Mouse (Mus musculus): ENCODE measurements around the gene Scrt2. TPM values are rescaled to one million over a fixed set of nuclear protein-coding genes. Genes with fewer than 3 reads are reported as not detected.
A peak's percentile ranks its signal among the peaks of the same experiment; 100 is the strongest.

Gene Scrt2
- polyA plus RNA-seq, 1 experiment from 2014 or later = 16.9 TPM

- H3K27ac ChIP-seq (ENCODE audit: low read length) = no peak overlapping the region
- WGBS = 70% methylated on average over 13 of the region's 13 CpGs
These were observed 20.4 kb downstream of the Scrt2 start for GRCm38 (mm10) chr2:152101761-152102160.

GRCm38 (mm10) chr2:152102369-152102768 is 21.0 kb downstream of the Scrt2 start:
- H3K27me3 ChIP-seq (replicated peaks; ENCODE audit: control insufficient read depth, insufficient read depth, low read length) = no peaks in the 10 kb centered on the region
- no peak overlapping the region for H3K9ac ChIP-seq (replicated peaks; ENCODE audit: low read depth, low read length)
- no peaks in the 10 kb centered on the region for H3K9me3 ChIP-seq (ENCODE audit: control insufficient read depth, low read length)
- no peaks in the 10 kb centered on the region for H3K36me3 ChIP-seq (ENCODE audit: control insufficient read depth, insufficient read depth)
- WGBS = 64% methylated on average over 6 of the region's 6 CpGs
- no peak for ATAC-seq
- no peak overlapping the region for H3K4me2 ChIP-seq (ENCODE audit: low read length)
- H3K27ac ChIP-seq (ENCODE audit: low read length) = no peak overlapping the region
- peaks cover 12% of the 10 kb centered on the region for H3K4me1 ChIP-seq (replicated peaks; ENCODE audit: control insufficient read depth, insufficient read depth, low read length)
- H3K4me3 ChIP-seq (replicated peaks; ENCODE audit: low read length) = no peak overlapping the region

More at GRCm38 (mm10) chr2:152101761-152102160, 20.4 kb downstream of the Scrt2 start:
- ATAC-seq = no peak
- no peak overlapping the region for H3K9ac ChIP-seq (replicated peaks; ENCODE audit: low read depth, low read length)
- peaks cover 12% of the 10 kb centered on the region for H3K4me1 ChIP-seq (replicated peaks; ENCODE audit: control insufficient read depth, insufficient read depth, low read length)
- H3K27me3 ChIP-seq (replicated peaks; ENCODE audit: control insufficient read depth, insufficient read depth, low read length) = no peaks in the 10 kb centered on the region
- no peaks in the 10 kb centered on the region for H3K9me3 ChIP-seq (ENCODE audit: control insufficient read depth, low read length)
- H3K36me3 ChIP-seq (ENCODE audit: control insufficient read depth, insufficient read depth) = no peaks in the 10 kb centered on the region
- no peak overlapping the region for H3K4me2 ChIP-seq (ENCODE audit: low read length)
- H3K4me3 ChIP-seq (replicated peaks; ENCODE audit: low read length) = no peak overlapping the region

- ATAC-seq = peak; percentile 44
- peak overlapping the region; percentile 95 for H3K4me2 ChIP-seq (ENCODE audit: low read length)
- no peaks in the 10 kb centered on the region for H3K27me3 ChIP-seq (replicated peaks; ENCODE audit: control insufficient read depth, insufficient read depth, low read length)
- peaks cover 15% of the 10 kb centered on the region for H3K4me1 ChIP-seq (replicated peaks; ENCODE audit: control insufficient read depth, insufficient read depth, low read length)
- H3K27ac ChIP-seq (ENCODE audit: low read length) = no peak overlapping the region
- H3K9ac ChIP-seq (replicated peaks; ENCODE audit: low read depth, low read length) = peak overlapping the region; percentile 88
- H3K4me3 ChIP-seq (replicated peaks; ENCODE audit: low read length) = peak overlapping the region; percentile 65
- no peaks in the 10 kb centered on the region for H3K9me3 ChIP-seq (ENCODE audit: control insufficient read depth, low read length)
- H3K36me3 ChIP-seq (ENCODE audit: control insufficient read depth, insufficient read depth) = no peaks in the 10 kb centered on the region
- 17% methylated on average over 17 of the region's 17 CpGs for WGBS
These were observed 23.5 kb downstream of the Scrt2 start for GRCm38 (mm10) chr2:152104711-152105317.

GRCm38 (mm10) chr2:152105318-152106224 is 24.2 kb downstream of the Scrt2 start, which contains the start of gene Srxn1:
Srxn1 (plus strand) TSS chr2:152105516.
- peak within 1 kb of the TSS; percentile 88 for H3K9ac ChIP-seq (replicated peaks; ENCODE audit: low read depth, low read length)
- no peaks in the 10 kb centered on the region for H3K27me3 ChIP-seq (replicated peaks; ENCODE audit: control insufficient read depth, insufficient read depth, low read length)
- H3K4me1 ChIP-seq (replicated peaks; ENCODE audit: control insufficient read depth, insufficient read depth, low read length) = peaks cover 15% of the 10 kb centered on the region
- H3K4me3 ChIP-seq (replicated peaks; ENCODE audit: low read length) = peak within 1 kb of the TSS; percentile 65
- peak; percentile 81 for ATAC-seq
- H3K36me3 ChIP-seq (ENCODE audit: control insufficient read depth, insufficient read depth) = no peaks in the 10 kb centered on the region
- no peak within 1 kb of the TSS for H3K27ac ChIP-seq (ENCODE audit: low read length)
- H3K9me3 ChIP-seq (ENCODE audit: control insufficient read depth, low read length) = no peaks in the 10 kb centered on the region
- under 1% methylated on average over 78 of the region's 84 CpGs for WGBS
- H3K4me2 ChIP-seq (ENCODE audit: low read length) = peak within 1 kb of the TSS; percentile 95

- whole genome bisulfite sequencing = 90% methylated on average over 3 of the region's 3 CpGs
- Histone ChIP-seq H3K4me1 (replicated peaks; ENCODE audit: control insufficient read depth, insufficient read depth, low read length) (peaks cover 15% of the 10 kb centered on the region), H3K27me3 (replicated peaks; ENCODE audit: control insufficient read depth, insufficient read depth, low read length) (no peaks in the 10 kb centered on the region), H3K4me3 (replicated peaks; ENCODE audit: low read length) (peak overlapping the region; percentile 65), H3K9me3 (ENCODE audit: control insufficient read depth, low read length) (no peaks in the 10 kb centered on the region), H3K4me2 (ENCODE audit: low read length) (peak overlapping the region; percentile 95), H3K36me3 (ENCODE audit: control insufficient read depth, insufficient read depth) (no peaks in the 10 kb centered on the region), H3K27ac (ENCODE audit: low read length) (no peak overlapping the region), H3K9ac (replicated peaks; ENCODE audit: low read depth, low read length) (no peak overlapping the region)
- ATAC-seq = no peak
These were observed 24.9 kb downstream of the Scrt2 start for GRCm38 (mm10) chr2:152106225-152106595.

GRCm38 (mm10) chr2:152106597-152106996 is 25.3 kb downstream of the Scrt2 start:
- no peak for ATAC-seq
- no peaks in the 10 kb centered on the region for H3K36me3 ChIP-seq (ENCODE audit: control insufficient read depth, insufficient read depth)
- peaks cover 15% of the 10 kb centered on the region for H3K4me1 ChIP-seq (replicated peaks; ENCODE audit: control insufficient read depth, insufficient read depth, low read length)
- no peak overlapping the region for H3K4me3 ChIP-seq (replicated peaks; ENCODE audit: low read length)
- H3K27ac ChIP-seq (ENCODE audit: low read length) = no peak overlapping the region
- no peak overlapping the region for H3K4me2 ChIP-seq (ENCODE audit: low read length)
- H3K9ac ChIP-seq (replicated peaks; ENCODE audit: low read depth, low read length) = no peak overlapping the region
- 96% methylated on average over 10 of the region's 10 CpGs for WGBS
- no peaks in the 10 kb centered on the region for H3K9me3 ChIP-seq (ENCODE audit: control insufficient read depth, low read length)
- no peaks in the 10 kb centered on the region for H3K27me3 ChIP-seq (replicated peaks; ENCODE audit: control insufficient read depth, insufficient read depth, low read length)

GRCm38 (mm10) chr2:152108702-152109101 is 27.4 kb downstream of the Scrt2 start:
- H3K9ac ChIP-seq (replicated peaks; ENCODE audit: low read depth, low read length) = no peak overlapping the region
- no peak overlapping the region for H3K4me2 ChIP-seq (ENCODE audit: low read length)
- no peaks in the 10 kb centered on the region for H3K36me3 ChIP-seq (ENCODE audit: control insufficient read depth, insufficient read depth)
- H3K4me1 ChIP-seq (replicated peaks; ENCODE audit: control insufficient read depth, insufficient read depth, low read length) = peaks cover 15% of the 10 kb centered on the region
- 50% methylated on average over 7 of the region's 7 CpGs for WGBS
- no peak for ATAC-seq
- H3K9me3 ChIP-seq (ENCODE audit: control insufficient read depth, low read length) = no peaks in the 10 kb centered on the region
- no peak overlapping the region for H3K4me3 ChIP-seq (replicated peaks; ENCODE audit: low read length)
- H3K27ac ChIP-seq (ENCODE audit: low read length) = no peak overlapping the region
- no peaks in the 10 kb centered on the region for H3K27me3 ChIP-seq (replicated peaks; ENCODE audit: control insufficient read depth, insufficient read depth, low read length)

GRCm38 (mm10) chr2:152109386-152109785 is 28.1 kb downstream of the Scrt2 start:
- no peak overlapping the region for H3K4me2 ChIP-seq (ENCODE audit: low read length)
- H3K27me3 ChIP-seq (replicated peaks; ENCODE audit: control insufficient read depth, insufficient read depth, low read length) = no peaks in the 10 kb centered on the region
- H3K4me3 ChIP-seq (replicated peaks; ENCODE audit: low read length) = no peak overlapping the region
- 88% methylated on average over 5 of the region's 5 CpGs for WGBS
- no peak overlapping the region for H3K27ac ChIP-seq (ENCODE audit: low read length)
- no peaks in the 10 kb centered on the region for H3K9me3 ChIP-seq (ENCODE audit: control insufficient read depth, low read length)
- H3K4me1 ChIP-seq (replicated peaks; ENCODE audit: control insufficient read depth, insufficient read depth, low read length) = peaks cover 18% of the 10 kb centered on the region
- no peak for ATAC-seq
- H3K36me3 ChIP-seq (ENCODE audit: control insufficient read depth, insufficient read depth) = no peaks in the 10 kb centered on the region
- no peak overlapping the region for H3K9ac ChIP-seq (replicated peaks; ENCODE audit: low read depth, low read length)

GRCm38 (mm10) chr2:152111311-152111710 is 30.0 kb downstream of the Scrt2 start:
- no peaks in the 10 kb centered on the region for H3K9me3 ChIP-seq (ENCODE audit: control insufficient read depth, low read length)
- H3K27ac ChIP-seq (ENCODE audit: low read length) = no peak overlapping the region
- H3K9ac ChIP-seq (replicated peaks; ENCODE audit: low read depth, low read length) = no peak overlapping the region
- no peaks in the 10 kb centered on the region; the same call in 1 of the 2 replicates for H3K27me3 ChIP-seq (replicated peaks; ENCODE audit: control insufficient read depth, insufficient read depth, low read length)
- no peak overlapping the region for H3K4me3 ChIP-seq (replicated peaks; ENCODE audit: low read length)
- H3K4me2 ChIP-seq (ENCODE audit: low read length) = no peak overlapping the region
- H3K36me3 ChIP-seq (ENCODE audit: control insufficient read depth, insufficient read depth) = no peaks in the 10 kb centered on the region
- peaks cover 13% of the 10 kb centered on the region for H3K4me1 ChIP-seq (replicated peaks; ENCODE audit: control insufficient read depth, insufficient read depth, low read length)
- ATAC-seq = no peak
- WGBS = 69% methylated on average over 2 of the region's 2 CpGs
